Mouse (Mus musculus): ENCODE measurements around the gene Tapbpl. TPM values are rescaled to one million over a fixed set of nuclear protein-coding genes. Genes with fewer than 3 reads are reported as not detected.

Tapbpl gene
- polyA plus RNA-seq, 1 experiment from 2014 or later = 2.5 TPM

DNA sequence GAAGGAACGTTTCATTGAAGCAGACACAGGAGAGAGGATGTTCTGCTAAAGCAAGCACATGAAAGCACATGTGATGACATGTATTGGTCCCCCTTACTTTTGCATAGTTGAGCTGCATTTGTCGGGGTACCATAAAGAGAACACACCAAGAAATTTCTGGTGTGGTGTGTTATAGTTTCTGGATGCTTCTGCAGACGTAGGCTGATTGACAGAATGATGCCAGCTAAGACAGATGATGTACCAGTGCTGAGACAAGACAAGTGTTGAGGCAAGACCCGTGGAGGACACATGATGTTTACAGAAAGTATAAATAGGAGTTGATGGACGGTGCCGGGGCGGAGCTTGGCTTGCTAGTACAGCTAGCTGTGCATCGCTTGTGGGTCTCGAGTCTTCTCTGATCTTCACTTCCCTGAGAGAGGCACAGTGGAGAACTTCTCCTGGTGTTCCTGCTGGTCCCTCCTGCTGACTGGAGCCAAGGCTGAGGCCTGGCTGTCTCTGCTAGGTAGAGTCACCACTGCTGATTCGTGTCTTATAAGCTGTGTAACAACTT, 28.4 kb upstream of the Tapbpl start:
- H3K9me3 ChIP-seq = no peaks in the 10 kb centered on the region
- ATAC-seq (ENCODE audit: insufficient number of reproducible peaks, insufficient read depth, low FRiP score, low TSS enrichment) = no peak
- no peaks in the 10 kb centered on the region for H3K27me3 ChIP-seq
- H3K4me2 ChIP-seq (replicated peaks) = no peak overlapping the region
- H3K27ac ChIP-seq = no peak overlapping the region
- H3K4me3 ChIP-seq = no peak overlapping the region
- H3K36me3 ChIP-seq = no peaks in the 10 kb centered on the region
- H3K9ac ChIP-seq = no peak overlapping the region
- WGBS = 85% methylated on average over 10 of the region's 10 CpGs
- H3K4me1 ChIP-seq = peaks cover 5% of the 10 kb centered on the region; the same call in 1 of the 2 replicates

DNA sequence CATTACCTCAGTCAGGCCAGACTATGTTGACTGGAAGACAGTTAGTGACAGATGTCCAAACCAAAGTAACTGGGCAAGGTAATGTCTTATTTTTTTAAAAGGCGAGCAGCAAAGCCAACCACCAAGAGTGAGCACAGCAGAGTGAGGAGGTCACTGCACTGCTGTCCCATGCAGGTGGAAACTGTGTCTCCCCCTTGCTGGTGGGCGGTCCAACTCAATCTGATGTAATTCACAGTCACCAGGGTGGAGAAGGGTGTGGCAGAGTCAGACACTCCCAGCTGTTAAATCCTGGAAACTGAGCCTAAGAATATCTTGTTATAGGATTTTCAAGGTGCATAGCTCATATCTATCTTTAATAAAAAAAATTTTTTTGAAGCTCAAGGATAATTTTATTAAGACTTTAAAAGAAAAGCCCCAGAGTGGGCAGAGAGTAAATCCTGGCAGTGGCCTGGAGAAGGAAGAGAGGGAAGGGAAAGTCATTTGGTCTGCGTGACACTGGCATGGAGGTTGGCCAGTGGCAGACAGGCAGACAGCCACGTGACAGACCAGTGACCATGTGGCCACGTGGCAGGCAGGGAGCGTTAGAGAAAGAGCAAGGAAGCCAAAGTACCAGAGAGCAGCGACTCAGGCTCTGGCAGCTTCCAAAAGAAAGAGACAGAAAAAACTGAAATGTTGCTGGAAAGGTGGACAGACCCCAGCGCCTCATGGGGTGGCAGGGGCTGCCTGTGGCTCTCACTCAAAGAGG, 24.7 kb upstream of the Tapbpl start:
- H3K4me1 ChIP-seq = peaks cover 5% of the 10 kb centered on the region; the same call in 1 of the 2 replicates
- no peaks in the 10 kb centered on the region for H3K36me3 ChIP-seq
- H3K9ac ChIP-seq = no peak overlapping the region
- 0 out of 2 replicates have a peak, but pooled peaks cover 3% of the 10 kb centered on the region for H3K9me3 ChIP-seq
- no peak for ATAC-seq (ENCODE audit: insufficient number of reproducible peaks, insufficient read depth, low FRiP score, low TSS enrichment)
- H3K27ac ChIP-seq = no peak overlapping the region
- no peaks in the 10 kb centered on the region for H3K27me3 ChIP-seq
- 81% methylated on average over 8 of the region's 8 CpGs for WGBS
- no peak overlapping the region for H3K4me2 ChIP-seq (replicated peaks)
- no peak overlapping the region for H3K4me3 ChIP-seq

DNA sequence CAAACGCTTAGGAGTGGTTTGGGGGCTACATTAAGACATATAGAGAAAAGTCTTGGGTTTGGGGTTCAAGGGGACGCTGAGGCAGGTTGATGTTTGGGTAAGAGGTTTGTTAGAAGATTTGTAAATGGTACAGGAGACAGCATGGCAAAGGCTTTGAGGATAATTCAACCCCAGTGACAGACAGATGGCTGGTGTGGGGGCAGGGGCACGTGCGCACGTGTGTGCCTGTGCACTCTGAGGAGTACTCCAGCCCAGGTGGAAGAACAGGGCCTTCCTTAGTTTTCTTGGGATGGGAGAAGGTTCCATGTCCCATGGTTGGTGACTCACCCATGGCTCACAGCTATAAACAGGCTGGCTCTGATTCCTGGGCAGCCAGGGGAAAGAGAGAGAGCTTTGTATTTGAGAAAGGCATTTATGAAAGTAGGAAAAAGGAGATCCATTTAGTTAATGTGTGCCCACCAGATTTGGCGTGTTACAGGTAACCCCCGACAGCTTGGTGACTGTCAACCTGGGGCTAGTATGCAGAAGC, 23.9 kb upstream of the Tapbpl start:
- Histone ChIP-seq H3K27ac (no peak overlapping the region), H3K9me3 (0 out of 2 replicates have a peak, but pooled peaks cover 3% of the 10 kb centered on the region), H3K4me3 (no peak overlapping the region), H3K9ac (no peak overlapping the region), H3K4me1 (peaks cover 5% of the 10 kb centered on the region; the same call in 1 of the 2 replicates), H3K36me3 (no peaks in the 10 kb centered on the region), H3K4me2 (replicated peaks) (no peak overlapping the region), H3K27me3 (no peaks in the 10 kb centered on the region)
- 87% methylated on average over 7 of the region's 7 CpGs for WGBS
- ATAC-seq (ENCODE audit: insufficient number of reproducible peaks, insufficient read depth, low FRiP score, low TSS enrichment) = no peak

GRCm38 (mm10) chr6:125253863-125254715, 22.4 kb upstream of the Tapbpl start:
- no peak overlapping the region for H3K4me2 ChIP-seq (replicated peaks)
- no peak overlapping the region for H3K27ac ChIP-seq
- 77% methylated on average over 14 of the region's 14 CpGs for WGBS
- H3K36me3 ChIP-seq = no peaks in the 10 kb centered on the region
- no peak overlapping the region for H3K4me3 ChIP-seq
- H3K27me3 ChIP-seq = no peaks in the 10 kb centered on the region
- no peak for ATAC-seq (ENCODE audit: insufficient number of reproducible peaks, insufficient read depth, low FRiP score, low TSS enrichment)
- H3K9ac ChIP-seq = no peak overlapping the region
- H3K9me3 ChIP-seq = 0 out of 2 replicates have a peak, but pooled peaks cover 3% of the 10 kb centered on the region
- peaks cover 5% of the 10 kb centered on the region; the same call in 1 of the 2 replicates for H3K4me1 ChIP-seq

- Histone ChIP-seq H3K9ac (no peak overlapping the region), H3K4me2 (replicated peaks) (no peak overlapping the region), H3K36me3 (no peaks in the 10 kb centered on the region), H3K4me1 (peaks cover under 1% of the 10 kb centered on the region; the same call in 1 of the 2 replicates), H3K27me3 (no peaks in the 10 kb centered on the region), H3K4me3 (no peak overlapping the region), H3K27ac (no peak overlapping the region), H3K9me3 (0 out of 2 replicates have a peak, but pooled peaks cover 3% of the 10 kb centered on the region)
- WGBS = 88% methylated on average over 8 of the region's 8 CpGs
- no peak for ATAC-seq (ENCODE audit: insufficient number of reproducible peaks, insufficient read depth, low FRiP score, low TSS enrichment)
Measured at GRCm38 (mm10) chr6:125252711-125253110, 21.1 kb upstream of the Tapbpl start.

DNA sequence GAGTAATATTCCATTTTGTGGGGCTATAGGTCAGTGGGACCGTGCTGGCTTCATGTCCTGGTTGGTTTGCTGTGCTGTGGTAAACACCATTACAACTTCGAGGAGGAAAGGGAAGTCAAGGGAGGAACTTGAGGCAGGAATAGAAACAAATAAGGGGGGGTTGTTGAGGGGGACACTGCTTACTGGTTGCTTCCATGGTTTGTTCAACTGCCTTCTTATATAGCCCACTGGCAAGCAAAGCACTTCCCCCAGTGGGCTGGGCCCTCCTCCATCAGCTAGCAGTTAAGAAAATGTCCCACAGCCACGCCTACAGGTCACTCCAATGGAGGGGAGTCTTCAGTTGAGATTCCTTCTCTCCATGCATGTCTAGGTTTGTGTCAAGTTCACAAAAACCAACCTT, 20.6 kb upstream of the Tapbpl start:
- ATAC-seq (ENCODE audit: insufficient number of reproducible peaks, insufficient read depth, low FRiP score, low TSS enrichment) = no peak

DNA sequence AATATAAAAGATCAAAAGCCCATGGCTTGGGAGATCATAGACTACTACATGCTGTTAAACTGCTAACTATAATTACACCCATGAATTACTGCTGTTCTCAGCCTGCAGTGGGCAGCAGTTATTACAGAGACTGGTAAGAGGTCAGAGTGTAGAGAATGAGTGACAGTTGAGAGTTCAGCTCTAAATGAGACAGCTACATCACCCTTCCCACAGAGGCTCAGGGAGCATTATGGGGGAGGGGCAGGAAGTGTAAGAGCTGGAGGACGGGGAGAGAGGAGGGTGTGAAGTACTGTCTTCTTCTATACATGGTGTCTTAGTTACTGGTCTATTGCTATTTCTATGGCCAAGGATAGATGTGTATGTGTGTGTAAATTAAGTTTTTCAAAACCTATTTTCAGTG, 12.9 kb upstream of the Tapbpl start:
- no peaks in the 10 kb centered on the region for H3K4me1 ChIP-seq
- WGBS = 31% methylated on average over 1 of the region's 1 CpGs
- no peak for ATAC-seq (ENCODE audit: insufficient number of reproducible peaks, insufficient read depth, low FRiP score, low TSS enrichment)
- H3K27ac ChIP-seq = no peak overlapping the region
- H3K4me2 ChIP-seq (replicated peaks) = no peak overlapping the region
- H3K9me3 ChIP-seq = no peaks in the 10 kb centered on the region
- H3K9ac ChIP-seq = no peak overlapping the region
- no peak overlapping the region for H3K4me3 ChIP-seq
- H3K27me3 ChIP-seq = no peaks in the 10 kb centered on the region
- no peaks in the 10 kb centered on the region for H3K36me3 ChIP-seq

More for the DNA sequence above, 20.6 kb upstream of the Tapbpl start:
- Histone ChIP-seq H3K4me1 (no peaks in the 10 kb centered on the region), H3K27ac (no peak overlapping the region), H3K36me3 (no peaks in the 10 kb centered on the region), H3K9ac (no peak overlapping the region), H3K4me3 (no peak overlapping the region), H3K9me3 (0 out of 2 replicates have a peak, but pooled peaks cover 3% of the 10 kb centered on the region), H3K27me3 (no peaks in the 10 kb centered on the region), H3K4me2 (replicated peaks) (no peak overlapping the region)
- 83% methylated on average over 3 of the region's 3 CpGs for WGBS

DNA sequence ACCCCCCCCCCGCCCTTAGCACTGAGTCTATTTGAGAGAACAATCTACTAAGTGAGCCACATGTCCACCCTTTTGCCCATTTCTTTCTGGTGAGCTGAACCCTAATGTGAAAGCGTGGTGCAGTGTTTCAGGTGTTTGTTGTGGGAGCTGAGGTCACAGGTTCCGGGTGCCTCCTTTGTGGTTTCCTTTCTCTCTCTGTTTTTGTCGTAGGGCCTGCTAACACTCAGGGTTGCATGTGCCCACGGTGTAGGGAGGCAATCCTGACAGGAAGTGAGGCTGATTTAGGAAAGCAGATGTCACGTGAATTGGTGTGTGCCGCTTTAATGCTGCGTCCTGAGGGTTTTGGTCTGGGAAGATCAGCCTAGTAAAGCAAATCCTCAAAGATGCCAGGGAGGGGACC, 9.9 kb upstream of the Tapbpl start:
- Histone ChIP-seq H3K4me1 (no peaks in the 10 kb centered on the region), H3K36me3 (no peaks in the 10 kb centered on the region), H3K27ac (no peak overlapping the region), H3K4me3 (no peak overlapping the region), H3K27me3 (no peaks in the 10 kb centered on the region), H3K9me3 (no peaks in the 10 kb centered on the region), H3K4me2 (replicated peaks) (no peak overlapping the region), H3K9ac (no peak overlapping the region)
- 84% methylated on average over 8 of the region's 8 CpGs for WGBS
- ATAC-seq (ENCODE audit: insufficient number of reproducible peaks, insufficient read depth, low FRiP score, low TSS enrichment) = no peak

DNA sequence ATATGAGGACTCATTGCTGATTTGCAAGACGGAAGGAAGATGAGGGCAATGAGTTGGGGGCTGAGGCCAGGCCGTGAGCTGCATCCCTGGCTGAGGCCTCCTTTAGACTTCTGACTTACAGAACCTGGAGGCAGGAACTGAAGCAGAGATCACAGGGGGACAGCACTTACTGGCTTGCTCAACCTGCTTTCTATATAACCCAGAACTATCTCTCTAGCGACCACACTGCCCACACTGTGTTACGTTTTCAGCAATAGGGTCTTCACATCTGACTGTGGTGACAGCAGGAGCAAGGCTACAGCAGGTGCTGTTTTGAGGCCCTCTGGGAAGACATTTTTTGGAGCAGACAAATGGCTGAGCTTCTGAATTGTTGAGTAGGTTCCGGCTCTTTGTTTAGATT, 9.0 kb upstream of the Tapbpl start:
- Histone ChIP-seq H3K27ac (no peak overlapping the region), H3K27me3 (no peaks in the 10 kb centered on the region), H3K9ac (no peak overlapping the region), H3K4me3 (no peak overlapping the region), H3K4me1 (no peaks in the 10 kb centered on the region), H3K36me3 (no peaks in the 10 kb centered on the region), H3K9me3 (no peaks in the 10 kb centered on the region), H3K4me2 (replicated peaks) (no peak overlapping the region)
- 84% methylated on average over 5 of the region's 5 CpGs for WGBS
- ATAC-seq (ENCODE audit: insufficient number of reproducible peaks, insufficient read depth, low FRiP score, low TSS enrichment) = no peak

DNA sequence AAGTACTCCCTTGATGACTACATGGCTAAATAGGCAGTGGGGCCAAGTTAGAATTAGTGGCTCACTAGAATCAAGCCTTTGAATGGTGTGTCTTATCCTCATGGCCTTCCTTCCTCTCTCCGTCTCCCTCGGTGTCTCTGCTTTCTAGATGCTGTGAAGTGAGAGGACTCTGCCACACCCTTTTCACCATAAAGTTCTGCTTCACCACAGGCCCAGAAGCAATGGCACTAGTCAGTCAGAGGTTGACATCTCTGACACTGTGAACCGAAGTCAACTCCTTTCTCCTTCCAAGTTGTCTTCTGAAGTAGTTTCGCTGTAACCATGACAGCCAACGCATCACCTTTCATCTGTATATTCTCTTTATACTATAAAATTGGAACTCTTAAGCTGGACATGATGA, 7.9 kb upstream of the Tapbpl start:
- WGBS = 94% methylated on average over 5 of the region's 5 CpGs
- H3K4me3 ChIP-seq = no peak overlapping the region
- no peak overlapping the region for H3K27ac ChIP-seq
- no peak overlapping the region for H3K9ac ChIP-seq
- H3K36me3 ChIP-seq = no peaks in the 10 kb centered on the region
- H3K27me3 ChIP-seq = no peaks in the 10 kb centered on the region
- no peaks in the 10 kb centered on the region for H3K4me1 ChIP-seq
- ATAC-seq (ENCODE audit: insufficient number of reproducible peaks, insufficient read depth, low FRiP score, low TSS enrichment) = no peak
- H3K4me2 ChIP-seq (replicated peaks) = no peak overlapping the region
- H3K9me3 ChIP-seq = no peaks in the 10 kb centered on the region

- 76% methylated on average over 6 of the region's 6 CpGs for WGBS
Measured at GRCm38 (mm10) chr6:125238396-125238795, 6.7 kb upstream of the Tapbpl start.

More at GRCm38 (mm10) chr6:125238396-125238795, 6.7 kb upstream of the Tapbpl start:
- no peaks in the 10 kb centered on the region for H3K27me3 ChIP-seq
- H3K9ac ChIP-seq = no peak overlapping the region
- H3K27ac ChIP-seq = no peak overlapping the region
- no peak overlapping the region for H3K4me3 ChIP-seq
- H3K4me1 ChIP-seq = 0 out of 2 replicates have a peak, but pooled peaks cover 2% of the 10 kb centered on the region
- no peak overlapping the region for H3K4me2 ChIP-seq (replicated peaks)
- no peak for ATAC-seq (ENCODE audit: insufficient number of reproducible peaks, insufficient read depth, low FRiP score, low TSS enrichment)
- H3K9me3 ChIP-seq = no peaks in the 10 kb centered on the region
- no peaks in the 10 kb centered on the region for H3K36me3 ChIP-seq

Measured in embryonic facial prominence, embryonic 12.5 days (tissue).